Mouse (Mus musculus): ENCODE data around the gene Kdf1. TPM values are rescaled to one million over a fixed set of nuclear protein-coding genes. Genes with fewer than 3 reads are reported as not detected.

The Kdf1 gene
- total RNA-seq, 2 experiments from 2014 or later, result 0.42 to 0.54 TPM

- no peak for DNase-seq (ENCODE audit: low spot score in 2 of 2)
These were observed 34.1 kb downstream of the Kdf1 start, which contains the start of gene Nr0b2 for GRCm38 (mm10) chr4:133552768-133553447. Gene Nr0b2, plus strand, starts transcription at chr4:133553376.

GRCm38 (mm10) chr4:133553448-133554330, 34.9 kb downstream of the Kdf1 start:
- no peak for DNase-seq (ENCODE audit: low spot score in 2 of 2)

- DNase-seq (ENCODE audit: low spot score in 2 of 2), result no peak
These were observed 38.4 kb downstream of the Kdf1 start for GRCm38 (mm10) chr4:133557041-133557717.

GRCm38 (mm10) chr4:133559846-133560245, 41.1 kb downstream of the Kdf1 start:
- DNase-seq (ENCODE audit: low spot score in 2 of 2), result no peak

GRCm38 (mm10) chr4:133561622-133562021, 42.9 kb downstream of the Kdf1 start:
- no peak for DNase-seq (ENCODE audit: low spot score in 2 of 2)

- no peak for DNase-seq (ENCODE audit: low spot score in 2 of 2)
These were observed 44.4 kb downstream of the Kdf1 start for GRCm38 (mm10) chr4:133563123-133563571.

- no peak for DNase-seq (ENCODE audit: low spot score in 2 of 2)
These were observed 48.5 kb downstream of the Kdf1 start for GRCm38 (mm10) chr4:133567251-133567650.

- DNase-seq (ENCODE audit: low spot score in 2 of 2), result no peak
These were observed 50.7 kb downstream of the Kdf1 start for GRCm38 (mm10) chr4:133569291-133570065.

- no peak for DNase-seq (ENCODE audit: low spot score in 2 of 2)
These were observed 51.3 kb downstream of the Kdf1 start for GRCm38 (mm10) chr4:133570066-133570466.

GRCm38 (mm10) chr4:133574070-133574842, 55.5 kb downstream of the Kdf1 start, which contains the start of gene Gpatch3:
Gene Gpatch3, plus strand, starts transcription at chr4:133574745.
- peak; percentile 90 to 93 for DNase-seq (ENCODE audit: low spot score in 2 of 2)

GRCm38 (mm10) chr4:133574843-133575202, 56.1 kb downstream of the Kdf1 start:
- DNase-seq (ENCODE audit: low spot score in 2 of 2), result no peak

GRCm38 (mm10) chr4:133577983-133578382, 59.2 kb downstream of the Kdf1 start:
- no peak for DNase-seq (ENCODE audit: low spot score in 2 of 2)

Small RNA genes within 50 kb of the gene (microRNA-seq; reads per million reads assigned to microRNA genes)
- 0 reads per million in 2 experiments for gene Gm23158

Other genes with a start within 250 kb of the Kdf1 start
- 10 to 100 TPM; 88.3 to 97.2 TPM for gene Tmem222, start 241.2 kb upstream of the Kdf1 start, total RNA-seq (2021)
- gene Wdtc1, start 165.5 kb upstream of the Kdf1 start, total RNA-seq (2021), result 10 to 100 TPM; 61.2 to 68.1 TPM
- gene Slc9a1, start 149.3 kb upstream of the Kdf1 start, total RNA-seq (2021), result 10 to 100 TPM; 46.3 to 47.9 TPM
- gene Tent5b, start 38.8 kb upstream of the Kdf1 start, total RNA-seq (2021), result under 1 TPM in 1 of 2 experiments, not detected in 1; 0.14 TPM
- gene Trnp1, start 20.4 kb upstream of the Kdf1 start, total RNA-seq (2021), result 100 to 1,000 TPM; 164 to 182 TPM
- 100 to 1,000 TPM; 148 to 156 TPM for gene Nudc, start 27.0 kb downstream of the Kdf1 start, total RNA-seq (2021)
- gene Nr0b2, start 34.4 kb downstream of the Kdf1 start, total RNA-seq (2021), result not detected
- 1 to 10 TPM; 8.3 to 10.0 TPM for gene Gpatch3, start 55.8 kb downstream of the Kdf1 start, total RNA-seq (2021)
- 10 to 100 TPM in 1 of 2 experiments, 1 to 10 TPM in 1; 9.9 to 11.6 TPM for gene Gpn2, start 65.4 kb downstream of the Kdf1 start, total RNA-seq (2021)
- gene Sfn, start 83.2 kb downstream of the Kdf1 start, total RNA-seq (2021), result 1 to 10 TPM; 1.4 to 2.6 TPM
- 10 to 100 TPM; 35.5 to 39.2 TPM for gene Zdhhc18, start 131.2 kb downstream of the Kdf1 start, total RNA-seq (2021)
- gene Pigv, start 153.7 kb downstream of the Kdf1 start, total RNA-seq (2021), result 1 to 10 TPM; 7.1 to 9.7 TPM
- 10 to 100 TPM; 83.3 to 86.2 TPM for gene Arid1a, start 237.8 kb downstream of the Kdf1 start, total RNA-seq (2021)